Mouse (Mus musculus) hindbrain, embryonic 14.5 days (tissue): ENCODE data around the gene Clca3b. TPM values are rescaled to one million over a fixed set of nuclear protein-coding genes. Genes with fewer than 3 reads are reported as not detected.
"Not testable (repeated sequence)": the region's sequence is repeated elsewhere in the genome, so short reads cannot be mapped to it uniquely, and the experiment has no call there.

Experiments
- ATAC-seq: fragments of 200-750 bp; cut with Nextera tagmentation; 2 replicates; pipeline ENCODE4 v1.8.0; 2017; ENCODE audit warnings: moderate number of reproducible peaks, mild to moderate bottlenecking, moderate TSS enrichment, moderate library complexity; ENCODE audit not compliant: low FRiP score
- DNase-seq: peaks from one replicate; pipeline ENCODE4 v3.0.0-alpha.2; 2015; ENCODE audit warnings: low spot score
- H3K27ac ChIP-seq: fragments of 300-500 bp; sonication (generic); 2 replicates; pipeline ENCODE4 v1.5.1; 2014; ENCODE audit warnings: mild to moderate bottlenecking, moderate library complexity
- H3K27me3 ChIP-seq: fragments of 300-500 bp; sonication (generic); 2 replicates; pipeline ENCODE4 v1.6.1; 2014; ENCODE audit warnings: mild to moderate bottlenecking, low read length, mixed read lengths; ENCODE audit not compliant: control insufficient read depth, insufficient read depth
- H3K36me3 ChIP-seq: fragments of 300-500 bp; sonication (generic); replicated peaks from 2 replicates; pipeline ENCODE4 v1.6.1; 2014; ENCODE audit not compliant: control insufficient read depth, insufficient read depth
- H3K4me1 ChIP-seq: fragments of 300-500 bp; sonication (generic); replicated peaks from 2 replicates; pipeline ENCODE4 v1.6.1; 2014; ENCODE audit warnings: antibody characterized with exemption, low read length, mixed read lengths; ENCODE audit not compliant: control insufficient read depth, insufficient read depth
- H3K4me2 ChIP-seq: fragments of 300-500 bp; sonication (generic); replicated peaks from 2 replicates; pipeline ENCODE4 v1.6.1; 2014; ENCODE audit warnings: mild to moderate bottlenecking, moderate library complexity
- H3K4me3 ChIP-seq: fragments of 300-500 bp; sonication (generic); replicated peaks from 2 replicates; pipeline ENCODE4 v1.5.1; 2014; ENCODE audit warnings: mild to moderate bottlenecking, low read length
- H3K9ac ChIP-seq: fragments of 300-500 bp; sonication (generic); 2 replicates; pipeline ENCODE4 v1.6.1; 2014
- H3K9me3 ChIP-seq: fragments of 300-500 bp; sonication (generic); 2 replicates; pipeline ENCODE4 v1.6.1; 2016; ENCODE audit warnings: low read length; ENCODE audit not compliant: control insufficient read depth
- WGBS: fragments of 180-500 bp; shearing (Covaris S2); extraction: QIAGEN DNeasy Blood & Tissue Kit; methylation state at CpG from one replicate; pipeline ENCODE4 v1.1.7; 2014; 5-methylcytosine and 5-hydroxymethylcytosine counted together
- polyA plus RNA-seq: library from polyadenylated mRNA; unstranded; fragments of >200 nt; fragmentation: Nextera tagmentation; extraction: Ambion mirVana; gene quantifications from 2 replicates; pipeline ENCODE4 v1.2.1, GENCODE M21; 2014

The Clca3b gene
- not detected in 2 replicates for polyA plus RNA-seq

- WGBS = 93% methylated on average over 9 of the region's 9 CpGs
- H3K4me1 ChIP-seq, DNase-seq, H3K9ac ChIP-seq, H3K27me3 ChIP-seq, H3K4me3 ChIP-seq, ATAC-seq, H3K36me3 ChIP-seq, H3K9me3 ChIP-seq, H3K4me2 ChIP-seq, H3K27ac ChIP-seq: not testable (repeated sequence)
Measured at GRCm38 (mm10) chr3:144849014-144849556, at the start of gene Clca3b. TSS of gene Clca3b (minus strand) at chr3:144849357.

- H3K4me2 ChIP-seq = no peak overlapping the region
- no peak for ATAC-seq
- no peak overlapping the region for H3K27ac ChIP-seq
- H3K4me1 ChIP-seq = no peaks in the 10 kb centered on the region
- WGBS = 93% methylated on average over 2 of the region's 2 CpGs
- H3K9ac ChIP-seq = no peak overlapping the region
- DNase-seq = no peak
- H3K36me3 ChIP-seq = no peaks in the 10 kb centered on the region
- H3K27me3 ChIP-seq = no peaks in the 10 kb centered on the region
- no peak overlapping the region for H3K4me3 ChIP-seq
- no peaks in the 10 kb centered on the region for H3K9me3 ChIP-seq
Measured at GRCm38 (mm10) chr3:144897042-144897678, 48.0 kb upstream of the Clca3b start.

GRCm38 (mm10) chr3:144890246-144890758 lies 41.1 kb upstream of the Clca3b start:
- H3K4me3 ChIP-seq = no peak overlapping the region
- no peaks in the 10 kb centered on the region for H3K36me3 ChIP-seq
- no peaks in the 10 kb centered on the region for H3K4me1 ChIP-seq
- ATAC-seq (no peak), DNase-seq (no peak)
- H3K9ac ChIP-seq = no peak overlapping the region
- H3K27ac ChIP-seq = no peak overlapping the region
- 50% methylated on average over 2 of the region's 2 CpGs for WGBS
- H3K9me3 ChIP-seq = no peaks in the 10 kb centered on the region
- no peaks in the 10 kb centered on the region for H3K27me3 ChIP-seq
- no peak overlapping the region for H3K4me2 ChIP-seq

- H3K36me3 ChIP-seq = no peaks in the 10 kb centered on the region
- DNase-seq (no peak), ATAC-seq (no peak)
- H3K27ac ChIP-seq = no peak overlapping the region
- H3K9me3 ChIP-seq = no peaks in the 10 kb centered on the region
- H3K4me1 ChIP-seq = no peaks in the 10 kb centered on the region
- H3K4me3 ChIP-seq = no peak overlapping the region
- no peak overlapping the region for H3K9ac ChIP-seq
- no peaks in the 10 kb centered on the region for H3K27me3 ChIP-seq
- no peak overlapping the region for H3K4me2 ChIP-seq
Measured at GRCm38 (mm10) chr3:144886957-144887356, 37.8 kb upstream of the Clca3b start.

- 39% methylated on average over 4 of the region's 4 CpGs for WGBS
- not testable (repeated sequence) for ATAC-seq, H3K4me3 ChIP-seq, H3K4me1 ChIP-seq, DNase-seq, H3K9ac ChIP-seq, H3K36me3 ChIP-seq, H3K4me2 ChIP-seq, H3K27me3 ChIP-seq, H3K9me3 ChIP-seq, H3K27ac ChIP-seq
Measured at GRCm38 (mm10) chr3:144872012-144872411, 22.9 kb upstream of the Clca3b start.

GRCm38 (mm10) chr3:144849584-144849983 lies 427 bp upstream of the Clca3b start:
- no peaks in the 10 kb centered on the region for H3K36me3 ChIP-seq
- no peaks in the 10 kb centered on the region for H3K9me3 ChIP-seq
- no peak for DNase-seq
- ATAC-seq = no peak
- no peaks in the 10 kb centered on the region for H3K4me1 ChIP-seq
- H3K9ac ChIP-seq = no peak overlapping the region
- H3K27me3 ChIP-seq = no peaks in the 10 kb centered on the region
- WGBS = 64% methylated on average over 4 of the region's 4 CpGs
- no peak overlapping the region for H3K4me3 ChIP-seq
- H3K4me2 ChIP-seq = no peak overlapping the region
- H3K27ac ChIP-seq = no peak overlapping the region

- DNase-seq (no peak), ATAC-seq (no peak)
- H3K36me3 ChIP-seq = no peaks in the 10 kb centered on the region
- no peak overlapping the region for H3K27ac ChIP-seq
- no peaks in the 10 kb centered on the region for H3K4me1 ChIP-seq
- H3K4me2 ChIP-seq = no peak overlapping the region
- 88% methylated on average over 6 of the region's 6 CpGs for WGBS
- no peaks in the 10 kb centered on the region for H3K27me3 ChIP-seq
- no peaks in the 10 kb centered on the region for H3K9me3 ChIP-seq
- H3K9ac ChIP-seq = no peak overlapping the region
- H3K4me3 ChIP-seq = no peak overlapping the region
Measured at GRCm38 (mm10) chr3:144827257-144827656, 21.9 kb downstream of the Clca3b start.

- H3K4me3 ChIP-seq = no peak overlapping the region
- no peak overlapping the region for H3K9ac ChIP-seq
- no peaks in the 10 kb centered on the region for H3K9me3 ChIP-seq
- ATAC-seq (peak; percentile 73; the same call in 1 of the 2 replicates), DNase-seq (peak; percentile 88)
- no peak overlapping the region for H3K4me2 ChIP-seq
- no peaks in the 10 kb centered on the region for H3K36me3 ChIP-seq
- H3K27me3 ChIP-seq = no peaks in the 10 kb centered on the region
- no peaks in the 10 kb centered on the region for H3K4me1 ChIP-seq
- 21% methylated on average over 10 of the region's 10 CpGs for WGBS
- no peak overlapping the region for H3K27ac ChIP-seq
Measured at GRCm38 (mm10) chr3:144825151-144825550, 24.0 kb downstream of the Clca3b start.

GRCm38 (mm10) chr3:144823331-144823730 lies 25.8 kb downstream of the Clca3b start:
- WGBS = 89% methylated on average over 5 of the region's 5 CpGs
- H3K4me2 ChIP-seq = no peak overlapping the region
- ATAC-seq (no peak), DNase-seq (no peak)
- no peaks in the 10 kb centered on the region for H3K9me3 ChIP-seq
- no peaks in the 10 kb centered on the region for H3K36me3 ChIP-seq
- no peaks in the 10 kb centered on the region for H3K4me1 ChIP-seq
- no peak overlapping the region for H3K27ac ChIP-seq
- no peak overlapping the region for H3K4me3 ChIP-seq
- no peaks in the 10 kb centered on the region for H3K27me3 ChIP-seq
- no peak overlapping the region for H3K9ac ChIP-seq
